Mouse (Mus musculus) natural killer cell, adult 2 months (primary cell): ENCODE measurements around the gene Gm9970.

Experiments
- DNase-seq, 2 experiments: peaks; one replicate each; pipeline ENCODE4 v3.0.0; 2022; ENCODE audit warnings: low spot score in 2 of 2

Gm9970 gene

GRCm38 (mm10) chr5:31195671-31196070 lies 45.4 kb downstream of the Gm9970 start:
- DNase-seq, result no peak

GRCm38 (mm10) chr5:31194486-31195485 lies 46.2 kb downstream of the Gm9970 start:
- no peak for DNase-seq

- DNase-seq, result no peak
These were observed 47.3 kb downstream of the Gm9970 start for GRCm38 (mm10) chr5:31193631-31194281.

GRCm38 (mm10) chr5:31192939-31193630 lies 47.9 kb downstream of the Gm9970 start, which contains the start of the genes Snx17 and Eif2b4:
Snx17 (plus strand) TSS chr5:31193227.
Eif2b4 (minus strand) TSS chr5:31193430.
- DNase-seq, result peak; percentile 98 to 99

GRCm38 (mm10) chr5:31192045-31192938 lies 48.7 kb downstream of the Gm9970 start:
- no peak for DNase-seq
